Mouse (Mus musculus): ENCODE measurements around the gene Abcf1. TPM values are rescaled to one million over a fixed set of nuclear protein-coding genes. Genes with fewer than 3 reads are reported as not detected.

Abcf1 gene
- total and polyA plus RNA-seq, 3 experiments, result 142 to 312 TPM; not detected in 1

DNA sequence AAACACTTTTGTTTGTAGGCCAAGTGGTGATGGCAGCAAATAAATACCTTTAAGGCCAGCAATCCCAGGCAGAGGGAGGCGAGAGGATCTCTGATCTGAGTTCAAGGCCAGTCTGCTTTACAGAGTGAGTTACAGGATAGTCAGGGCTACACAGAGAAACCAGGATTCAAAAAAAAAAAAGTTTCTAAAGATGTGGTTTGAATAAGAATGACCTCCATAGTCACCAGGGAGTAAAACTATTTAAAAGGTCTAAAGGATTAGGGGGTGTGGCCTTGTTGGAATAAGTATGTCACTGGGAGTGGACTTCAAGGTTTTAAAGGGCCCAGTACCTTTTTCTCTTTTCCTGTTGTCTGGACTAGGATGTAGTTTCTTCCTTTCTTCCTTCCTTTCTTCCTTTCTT lies 29.6 kb downstream of the Abcf1 start:
- TF ChIP-seq UBTF (IDR thresholded peaks at IDR 0.05; ENCODE audit: borderline replicate concordance, insufficient read depth, low read depth, low read length) (no peak), JUND (IDR thresholded peaks at IDR 0.05; ENCODE audit: low read depth, low read length) (no peak), ZKSCAN1 (IDR thresholded peaks at IDR 0.05; ENCODE audit: low read depth, low read length) (no peak), NELFE (IDR thresholded peaks at IDR 0.05; ENCODE audit: low read depth, low read length) (no peak), ZNF384 (IDR thresholded peaks at IDR 0.05; ENCODE audit: low read depth, low read length) (no peak), MXI1 (IDR thresholded peaks at IDR 0.05; ENCODE audit: low read depth, low read length) (no peak), HCFC1 (IDR thresholded peaks at IDR 0.05; ENCODE audit: low read depth, low read length) (no peak), BHLHE40 (IDR thresholded peaks at IDR 0.05; ENCODE audit: borderline replicate concordance, low read depth, low read length) (no peak), CHD1 (IDR thresholded peaks at IDR 0.05; ENCODE audit: low read depth, low read length) (no peak), CHD2 (IDR thresholded peaks at IDR 0.05; ENCODE audit: low read length) (no peak)
- H3K9ac ChIP-seq (ENCODE audit: control insufficient read depth, low read depth, low read length, poor library complexity, severe bottlenecking), result no peak overlapping the region

DNA sequence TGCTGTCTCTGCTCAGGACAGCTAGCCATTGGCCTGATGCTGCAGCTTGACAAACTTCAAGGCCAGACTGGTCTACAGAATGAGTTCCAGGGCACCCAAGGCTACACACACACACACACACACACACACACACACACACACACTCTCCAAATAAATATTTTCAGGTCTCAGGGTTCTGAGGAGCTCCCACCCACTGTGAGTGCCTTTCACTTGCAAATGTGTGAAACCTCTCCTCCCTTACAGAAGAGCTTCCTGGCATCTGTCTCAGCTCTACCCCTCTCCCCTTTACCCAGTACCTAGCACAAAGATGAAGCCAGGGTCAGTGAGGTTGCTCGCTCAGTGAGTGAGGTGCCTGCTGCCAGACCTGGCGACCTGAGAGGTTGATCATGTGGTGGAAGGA lies 30.5 kb downstream of the Abcf1 start:
- no peak for TF ChIP-seq MAZ (IDR thresholded peaks at IDR 0.05; ENCODE audit: low read depth, low read length)
- TF ChIP-seq GABPA (IDR thresholded peaks at IDR 0.05; ENCODE audit: low read depth, low read length), result no peak
- TF ChIP-seq POLR2AphosphoS5 (IDR thresholded peaks at IDR 0.05; ENCODE audit: borderline replicate concordance, low read depth, low read length), result no peak
- TF ChIP-seq POLR2AphosphoS2 (IDR thresholded peaks at IDR 0.05; ENCODE audit: low read length), result no peak
- no peak for TF ChIP-seq MAX (IDR thresholded peaks at IDR 0.05; ENCODE audit: low read length)
- no peak for TF ChIP-seq MYC (IDR thresholded peaks at IDR 0.05; ENCODE audit: low read depth, low read length)
- TF ChIP-seq ZMIZ1 (IDR thresholded peaks at IDR 0.05; ENCODE audit: low read depth, low read length), result no peak
- TF ChIP-seq ZNF384 (IDR thresholded peaks at IDR 0.05; ENCODE audit: low read depth, low read length), result no peak
- TF ChIP-seq ZC3H11A (IDR thresholded peaks at IDR 0.05; ENCODE audit: low read depth, low read length), result no peak
- TF ChIP-seq MYB (IDR thresholded peaks at IDR 0.05; ENCODE audit: low read depth, low read length), result no peak
- TF ChIP-seq USF2 (IDR thresholded peaks at IDR 0.05; ENCODE audit: borderline replicate concordance in 1 of 2, insufficient read depth in 1 of 2, low read depth in 1 of 2, low read length in 2 of 2), result no peak
- TF ChIP-seq TBP (IDR thresholded peaks at IDR 0.05; ENCODE audit: low read depth, low read length), result no peak
- TF ChIP-seq ELF1 (IDR thresholded peaks at IDR 0.05; ENCODE audit: low read depth, low read length), result no peak
- TF ChIP-seq HCFC1 (IDR thresholded peaks at IDR 0.05; ENCODE audit: low read depth, low read length), result no peak
- no peak for TF ChIP-seq BHLHE40 (IDR thresholded peaks at IDR 0.05; ENCODE audit: borderline replicate concordance, low read depth, low read length)
- no peak for TF ChIP-seq CHD2 (IDR thresholded peaks at IDR 0.05; ENCODE audit: low read length)
- no peak overlapping the region for H3K9ac ChIP-seq (ENCODE audit: control insufficient read depth, low read depth, low read length, poor library complexity, severe bottlenecking)
- H3K36me3 ChIP-seq (ENCODE audit: control insufficient read depth in 1 of 2, insufficient read depth in 2 of 2, low read length in 2 of 2), result no peaks in the 10 kb centered on the region
- H3K27ac ChIP-seq (ENCODE audit: control insufficient read depth, low read depth, low read length), result no peak overlapping the region
- no peak for DNase-seq (ENCODE audit: low read depth, low spot score)
- no peaks in the 10 kb centered on the region for H3K79me2 ChIP-seq (ENCODE audit: control insufficient read depth, insufficient read depth, low read length, poor library complexity)
- no peaks in the 10 kb centered on the region for H3K27me3 ChIP-seq (ENCODE audit: control insufficient read depth in 1 of 2, insufficient read depth in 2 of 2, low read length in 2 of 2)
- no peaks in the 10 kb centered on the region for H3K9me3 ChIP-seq (replicated peaks; ENCODE audit: insufficient read depth, low read length)
- no peaks in the 10 kb centered on the region for H3K4me1 ChIP-seq (ENCODE audit: control insufficient read depth in 1 of 2, insufficient read depth in 2 of 2, low read length in 2 of 2)
- no peak overlapping the region for H3K4me3 ChIP-seq (ENCODE audit: control insufficient read depth in 1 of 2, insufficient read depth in 1 of 2, low read depth in 2 of 2, low read length in 2 of 2)

More for the DNA sequence above, 29.6 kb downstream of the Abcf1 start:
- H3K27me3 ChIP-seq (ENCODE audit: control insufficient read depth in 1 of 2, insufficient read depth in 2 of 2, low read length in 2 of 2), result no peaks in the 10 kb centered on the region
- H3K9me3 ChIP-seq (replicated peaks; ENCODE audit: insufficient read depth, low read length), result no peaks in the 10 kb centered on the region
- no peak for DNase-seq (ENCODE audit: low read depth, low spot score)
- no peak overlapping the region for H3K27ac ChIP-seq (ENCODE audit: control insufficient read depth, low read depth, low read length)
- H3K36me3 ChIP-seq (ENCODE audit: control insufficient read depth in 1 of 2, insufficient read depth in 2 of 2, low read length in 2 of 2), result no peaks in the 10 kb centered on the region
- no peak overlapping the region for H3K4me3 ChIP-seq (ENCODE audit: control insufficient read depth in 1 of 2, insufficient read depth in 1 of 2, low read depth in 2 of 2, low read length in 2 of 2)
- H3K4me1 ChIP-seq (ENCODE audit: control insufficient read depth in 1 of 2, insufficient read depth in 2 of 2, low read length in 2 of 2), result no peaks in the 10 kb centered on the region
- no peaks in the 10 kb centered on the region for H3K79me2 ChIP-seq (ENCODE audit: control insufficient read depth, insufficient read depth, low read length, poor library complexity)

Data from MEL (cell line).